ENCODE assay signal across 9 mouse cellular contexts in the genomic region with DNA sequence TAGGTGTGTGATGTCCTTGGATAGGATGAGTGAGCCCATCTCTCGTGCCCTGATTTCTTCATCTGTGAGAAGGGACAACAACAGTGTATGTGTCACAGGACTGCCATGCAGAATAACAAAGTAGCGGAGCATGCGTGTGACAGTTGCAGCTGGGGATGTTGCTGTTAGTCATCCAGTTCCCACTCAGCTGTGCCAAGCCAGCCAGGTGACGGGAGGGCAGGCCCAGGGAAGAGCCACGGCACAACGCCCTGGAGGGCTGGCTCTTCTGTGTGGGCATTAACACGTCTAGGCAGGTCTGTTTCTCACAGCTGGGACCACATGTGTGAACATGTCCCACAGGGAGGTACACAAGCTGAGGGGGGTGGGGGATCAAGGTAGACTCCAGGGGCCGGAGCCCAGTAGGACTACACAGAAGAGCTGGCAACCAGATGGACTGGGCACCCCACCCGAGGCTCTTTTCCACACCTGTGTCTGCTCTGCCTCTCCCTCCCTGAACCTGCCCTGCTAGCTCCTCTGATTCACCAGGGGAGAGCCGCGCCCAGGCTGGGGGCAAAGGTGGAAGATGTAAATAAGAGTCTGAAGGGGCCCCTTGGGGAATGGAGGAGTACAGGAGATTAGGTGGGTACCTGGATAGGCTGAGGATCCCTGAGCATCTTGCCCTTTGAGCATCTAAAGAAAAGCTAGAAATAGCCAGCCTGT. TPM values are rescaled to one million over a fixed set of nuclear protein-coding genes. Genes with fewer than 3 reads are reported as not detected.
DNase-seq lines count a peak whose midpoint lies in the region; ATAC-seq lines count a peak whose summit lies in the region.
"Had no signal": no experiment of that assay in that cellular context is flagged by ENCODE, and none has a peak within 500 bp of the region (broad histone marks: within the 10 kb centered on the region; RNA-seq: fewer than 3 reads in every experiment).

No protein-coding gene starts in this region.

- H3K4me3 ChIP-seq in kidney, embryonic 15.5 days (replicated peaks): no peak overlapping the region
- no peak overlapping the region for H3K4me3 ChIP-seq in forebrain, embryonic 11.5 days (ENCODE audit: low read depth, low read length)
- H3K4me3 ChIP-seq in hindbrain, embryonic 13.5 days: peak overlapping the region; percentile 71
- peak overlapping the region; percentile 80; the same call in 1 of the 2 replicates for H3K4me3 ChIP-seq in midbrain, embryonic 10.5 days

- no peak overlapping the region for H3K9ac ChIP-seq in kidney, embryonic 15.5 days
- H3K9ac ChIP-seq in forebrain, embryonic 11.5 days (ENCODE audit: low read length): peak overlapping the region; percentile 32; the same call in 1 of the 2 replicates
- H3K9ac ChIP-seq in hindbrain, embryonic 13.5 days: peak overlapping the region; percentile 93

- H3K4me2 ChIP-seq in kidney, embryonic 15.5 days: peak overlapping the region; percentile 87
- H3K4me2 ChIP-seq in forebrain, embryonic 11.5 days (ENCODE audit: low read depth, low read length, severe bottlenecking): no peak overlapping the region
- H3K4me2 ChIP-seq in hindbrain, embryonic 13.5 days: peak overlapping the region; percentile 99

- H3K9me3 ChIP-seq in kidney, embryonic 15.5 days (replicated peaks): no peaks in the 10 kb centered on the region
- no peaks in the 10 kb centered on the region for H3K9me3 ChIP-seq in forebrain, embryonic 11.5 days (ENCODE audit: control insufficient read depth, low read length)
- H3K9me3 ChIP-seq in hindbrain, embryonic 13.5 days: no peaks in the 10 kb centered on the region
- H3K9me3 ChIP-seq in midbrain, embryonic 10.5 days (replicated peaks): no peaks in the 10 kb centered on the region

- DNase-seq in kidney, adult 18-20 months: no peak
- DNase-seq in Muller cell, postnatal 12 days (ENCODE audit: inconsistent ontology term): peak; percentile 54
- DNase-seq in forebrain, embryonic 11.5 days (ENCODE audit: low spot score): no peak
- no peak for DNase-seq in midbrain, embryonic 10.5 days (ENCODE audit: low spot score)
- no peak for DNase-seq in retina, postnatal 1 day
- DNase-seq in embryo, embryonic 10 days (ENCODE audit: low spot score): no peak

- WGBS in kidney, embryonic 15.5 days: 65% methylated on average over 11 of the region's 11 CpGs
- 87% methylated on average over 11 of the region's 11 CpGs for WGBS in forebrain, embryonic 11.5 days
- WGBS in hindbrain, embryonic 13.5 days: 70% methylated on average over 11 of the region's 11 CpGs
- 93% methylated on average over 11 of the region's 11 CpGs for WGBS in midbrain, embryonic 10.5 days

- H3K27ac ChIP-seq in kidney, embryonic 15.5 days: no peak overlapping the region
- no peak overlapping the region for H3K27ac ChIP-seq in forebrain, embryonic 11.5 days (ENCODE audit: low read depth, low read length)
- H3K27ac ChIP-seq in hindbrain, embryonic 13.5 days: no peak overlapping the region
- 0 out of 2 replicates have a peak overlapping the region, but pooled peaks have one; percentile 18 for H3K27ac ChIP-seq in midbrain, embryonic 10.5 days (replicated peaks)

- H3K36me3 ChIP-seq in kidney, embryonic 15.5 days: peaks cover 5% of the 10 kb centered on the region; the same call in 1 of the 2 replicates
- no peaks in the 10 kb centered on the region for H3K36me3 ChIP-seq in forebrain, embryonic 11.5 days (ENCODE audit: control insufficient read depth, insufficient read depth, low read length)
- peaks cover 9% of the 10 kb centered on the region for H3K36me3 ChIP-seq in hindbrain, embryonic 13.5 days
- peaks cover 20% of the 10 kb centered on the region for H3K36me3 ChIP-seq in midbrain, embryonic 10.5 days

- ATAC-seq in kidney, embryonic 15.5 days (replicated peaks; ENCODE audit: low FRiP score): no peak
- ATAC-seq in forebrain, embryonic 11.5 days (replicated peaks; ENCODE audit: low FRiP score): no peak
- ATAC-seq in hindbrain, embryonic 13.5 days (ENCODE audit: low FRiP score): no peak
- ATAC-seq: Patski had no signal

- no peaks in the 10 kb centered on the region for H3K27me3 ChIP-seq in kidney, embryonic 15.5 days
- no peaks in the 10 kb centered on the region for H3K27me3 ChIP-seq in forebrain, embryonic 11.5 days (ENCODE audit: control insufficient read depth, insufficient read depth, low read length)
- no peaks in the 10 kb centered on the region for H3K27me3 ChIP-seq in hindbrain, embryonic 13.5 days
- H3K27me3 ChIP-seq in midbrain, embryonic 10.5 days (ENCODE audit: low read depth, poor library complexity, severe bottlenecking): no peaks in the 10 kb centered on the region
- H3K27me3 ChIP-seq: Patski had no signal

- peaks cover 49% of the 10 kb centered on the region for H3K4me1 ChIP-seq in kidney, embryonic 15.5 days
- H3K4me1 ChIP-seq in forebrain, embryonic 11.5 days (replicated peaks; ENCODE audit: control insufficient read depth, insufficient read depth, low read length): peaks cover 11% of the 10 kb centered on the region
- peaks cover 59% of the 10 kb centered on the region for H3K4me1 ChIP-seq in hindbrain, embryonic 13.5 days (replicated peaks)
- peaks cover 53% of the 10 kb centered on the region for H3K4me1 ChIP-seq in midbrain, embryonic 10.5 days

RNA-seq across cellular contexts. Expression of gene Itpkc, which starts 3.4 kb away (rescaled TPM):
- polyA plus RNA-seq in kidney, embryonic 15.5 days (2015; fragmentation: Nextera tagmentation; extraction: Ambion mirVana): 4.4 and 5.2 TPM in 2 replicates
- 6.6 and 8.1 TPM in 2 replicates for polyA plus RNA-seq in forebrain, embryonic 11.5 days (2014; fragmentation: Nextera tagmentation; extraction: Ambion mirVana)
- 6.1 and 6.5 TPM in 2 replicates for polyA plus RNA-seq in hindbrain, embryonic 13.5 days (2015; fragmentation: Nextera tagmentation; extraction: Ambion mirVana)
- 5.3 and 5.9 TPM in 2 replicates for polyA plus RNA-seq in midbrain, embryonic 10.5 days (2016; fragmentation: Nextera tagmentation; extraction: Ambion mirVana)

RNA-seq across cellular contexts. Expression of gene Coq8b, which starts 7.8 kb away (rescaled TPM):
- 20.9 and 23.1 TPM in 2 replicates for polyA plus RNA-seq in kidney, embryonic 15.5 days (2015; fragmentation: Nextera tagmentation; extraction: Ambion mirVana)
- polyA plus RNA-seq in forebrain, embryonic 11.5 days (2014; fragmentation: Nextera tagmentation; extraction: Ambion mirVana): 15.1 and 18.1 TPM in 2 replicates
- polyA plus RNA-seq in hindbrain, embryonic 13.5 days (2015; fragmentation: Nextera tagmentation; extraction: Ambion mirVana): 23.8 and 24.9 TPM in 2 replicates
- 23.1 and 24.1 TPM in 2 replicates for polyA plus RNA-seq in midbrain, embryonic 10.5 days (2016; fragmentation: Nextera tagmentation; extraction: Ambion mirVana)

RNA-seq across cellular contexts. Expression of gene Snrpa, which starts 29.0 kb away (rescaled TPM):
- polyA plus RNA-seq in kidney, embryonic 15.5 days (2015; fragmentation: Nextera tagmentation; extraction: Ambion mirVana): 264 and 278 TPM in 2 replicates
- 369 and 390 TPM in 2 replicates for polyA plus RNA-seq in forebrain, embryonic 11.5 days (2014; fragmentation: Nextera tagmentation; extraction: Ambion mirVana)
- 208 and 211 TPM in 2 replicates for polyA plus RNA-seq in hindbrain, embryonic 13.5 days (2015; fragmentation: Nextera tagmentation; extraction: Ambion mirVana)
- 399 and 409 TPM in 2 replicates for polyA plus RNA-seq in midbrain, embryonic 10.5 days (2016; fragmentation: Nextera tagmentation; extraction: Ambion mirVana)

RNA-seq across cellular contexts. Expression of gene BC024978, which starts 29.4 kb away (rescaled TPM):
- polyA plus RNA-seq in kidney, embryonic 15.5 days (2015; fragmentation: Nextera tagmentation; extraction: Ambion mirVana): 3.9 and 4.2 TPM in 2 replicates
- polyA plus RNA-seq in forebrain, embryonic 11.5 days (2014; fragmentation: Nextera tagmentation; extraction: Ambion mirVana): 4.5 and 5.3 TPM in 2 replicates
- 3.5 and 4.5 TPM in 2 replicates for polyA plus RNA-seq in hindbrain, embryonic 13.5 days (2015; fragmentation: Nextera tagmentation; extraction: Ambion mirVana)
- 3.5 and 4.2 TPM in 2 replicates for polyA plus RNA-seq in midbrain, embryonic 10.5 days (2016; fragmentation: Nextera tagmentation; extraction: Ambion mirVana)

RNA-seq across cellular contexts. Expression of gene Numbl, which starts 33.2 kb away (rescaled TPM):
- 15.3 and 18.5 TPM in 2 replicates for polyA plus RNA-seq in kidney, embryonic 15.5 days (2015; fragmentation: Nextera tagmentation; extraction: Ambion mirVana)
- polyA plus RNA-seq in forebrain, embryonic 11.5 days (2014; fragmentation: Nextera tagmentation; extraction: Ambion mirVana): 19.1 and 20.1 TPM in 2 replicates
- polyA plus RNA-seq in hindbrain, embryonic 13.5 days (2015; fragmentation: Nextera tagmentation; extraction: Ambion mirVana): 48.4 and 49.6 TPM in 2 replicates
- 21.0 and 25.7 TPM in 2 replicates for polyA plus RNA-seq in midbrain, embryonic 10.5 days (2016; fragmentation: Nextera tagmentation; extraction: Ambion mirVana)

Comparison
In these comparisons a context has a peak if more than half of its experiments do, and no peak if none do; other contexts are left out.
1. H3K4me3 ChIP-seq: peak in hindbrain, embryonic 13.5 days (single experiment) and midbrain, embryonic 10.5 days (single experiment); none in kidney, embryonic 15.5 days (single experiment) and forebrain, embryonic 11.5 days (single experiment).